Mouse (Mus musculus) testis, adult 2 months (tissue): ENCODE results near the gene Babam2.

ENCODE experiments used
- CTCF ChIP-seq: fragments of 200-500 bp; IDR thresholded peaks from 2 replicates; pipeline ENCODE4 v1.5.1; 2012; ENCODE audit warnings: low read depth, mild to moderate bottlenecking, inconsistent platforms, low read length, moderate library complexity; ENCODE audit not compliant: control insufficient read depth, insufficient read depth, insufficient replicate concordance
- POLR2A ChIP-seq: fragments of 200-500 bp; IDR thresholded peaks from 2 replicates; pipeline ENCODE4 v1.6.1; 2012; ENCODE audit warnings: low read depth, mild to moderate bottlenecking, inconsistent platforms, low read length, moderate library complexity; ENCODE audit not compliant: control insufficient read depth

DNA sequence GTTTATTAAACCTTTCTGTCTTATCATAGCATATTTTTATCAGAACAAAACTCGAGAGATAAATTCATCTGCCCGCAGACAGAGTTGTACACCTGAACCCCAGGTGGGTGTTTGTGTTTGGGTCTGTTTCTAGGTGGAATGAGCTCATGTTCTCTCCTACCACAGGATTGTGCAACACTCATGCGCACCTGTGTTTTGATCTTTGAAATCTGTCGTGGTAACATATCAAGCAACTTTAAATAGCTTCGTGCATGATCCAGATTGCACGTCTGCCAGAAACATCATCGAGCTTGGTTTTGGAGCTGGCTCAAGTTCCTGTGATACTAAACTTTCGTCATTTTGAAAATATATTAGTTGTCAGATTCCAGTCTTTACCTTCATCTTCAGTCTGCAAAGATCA is 251.9 kb downstream of the Babam2 start:
- TF ChIP-seq POLR2A: no peak
- TF ChIP-seq CTCF: no peak
